Mouse (Mus musculus) small intestine, adult 2 months (tissue): ENCODE results near the gene Rasa3. TPM values are rescaled to one million over a fixed set of nuclear protein-coding genes. Genes with fewer than 3 reads are reported as not detected.

Experiments used
- H3K27ac ChIP-seq: fragments of 200-500 bp; 2 replicates; pipeline ENCODE4 v1.5.1; 2012; ENCODE audit warnings: low read depth, low read length, control low read depth, inconsistent platforms; ENCODE audit not compliant: insufficient read depth
- H3K27me3 ChIP-seq: fragments of 200-500 bp; 2 replicates; pipeline ENCODE4 v1.6.1; 2012; ENCODE audit warnings: mild to moderate bottlenecking, moderate library complexity, low read length, inconsistent platforms; ENCODE audit not compliant: control insufficient read depth, insufficient read depth
- H3K36me3 ChIP-seq: fragments of 200-500 bp; 2 replicates; pipeline ENCODE4 v1.6.1; 2012; ENCODE audit warnings: mild to moderate bottlenecking, low read length, control low read depth, inconsistent platforms; ENCODE audit not compliant: control insufficient read depth, insufficient read depth
- H3K4me1 ChIP-seq: fragments of 200-500 bp; 2 replicates; pipeline ENCODE4 v1.6.1; 2012; ENCODE audit warnings: low read length, inconsistent platforms, mixed read lengths; ENCODE audit not compliant: control insufficient read depth, insufficient read depth, insufficient read length
- H3K4me3 ChIP-seq: fragments of 200-500 bp; 2 replicates; pipeline ENCODE4 v1.5.1; 2012; ENCODE audit warnings: low read depth, mild to moderate bottlenecking, control low read depth, inconsistent platforms, low read length, moderate library complexity
- CTCF ChIP-seq: fragments of 200-500 bp; IDR thresholded peaks from 2 replicates; pipeline ENCODE4 v1.5.1; 2012; ENCODE audit warnings: low read depth, mild to moderate bottlenecking, control low read depth, inconsistent platforms, low read length, moderate library complexity, mixed read lengths; ENCODE audit not compliant: insufficient replicate concordance, insufficient read length; ENCODE audit errors: extremely low read depth
- POLR2A ChIP-seq: fragments of 200-500 bp; IDR thresholded peaks from 2 replicates; pipeline ENCODE4 v1.6.1; 2012; ENCODE audit warnings: low read depth, mild to moderate bottlenecking, control low read depth, inconsistent platforms, low read length, moderate library complexity
- whole genome bisulfite sequencing: fragments of 180-500 bp; shearing (Covaris S2); methylation state at CpG from one replicate; pipeline ENCODE4 v1.1.7; 2018; 5-methylcytosine and 5-hydroxymethylcytosine counted together
- polyA plus RNA-seq: library from polyadenylated mRNA; depleted of rRNA; stranded (reverse); fragments of >200 nt; gene quantifications from 2 replicates; pipeline ENCODE4 v1.2.3, GENCODE M21; 2012

The Rasa3 gene
- polyA plus RNA-seq, 1 experiment: 13.1 TPM

DNA sequence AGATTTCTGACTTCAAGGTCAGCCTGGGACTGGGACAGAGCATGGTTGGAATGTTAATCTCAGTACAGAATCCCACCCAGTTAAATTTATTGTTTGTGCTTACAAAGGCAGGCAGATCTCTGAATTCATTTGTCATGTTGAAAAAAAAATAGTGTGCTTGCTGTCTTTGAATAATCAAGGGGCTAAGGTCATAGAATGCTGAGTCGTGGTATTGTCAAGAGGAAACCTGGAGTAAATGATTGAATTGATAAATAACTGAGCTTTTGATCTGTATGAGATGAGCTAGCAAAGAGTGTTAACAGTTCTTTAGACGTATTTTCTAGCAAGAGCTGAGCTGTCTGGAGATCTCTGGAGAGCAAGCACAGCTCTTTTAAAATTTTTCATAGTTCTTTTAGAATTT, 140.3 kb downstream of the Rasa3 start:
- H3K4me3 ChIP-seq: no peak overlapping the region
- H3K27ac ChIP-seq: no peak overlapping the region
- 59% methylated on average over 2 of the region's 2 CpGs for WGBS
- H3K36me3 ChIP-seq: no peaks in the 10 kb centered on the region
- no peak for TF ChIP-seq CTCF
- TF ChIP-seq POLR2A: no peak
- no peaks in the 10 kb centered on the region for H3K27me3 ChIP-seq
- peaks cover 9% of the 10 kb centered on the region; the same call in 1 of the 2 replicates for H3K4me1 ChIP-seq

DNA sequence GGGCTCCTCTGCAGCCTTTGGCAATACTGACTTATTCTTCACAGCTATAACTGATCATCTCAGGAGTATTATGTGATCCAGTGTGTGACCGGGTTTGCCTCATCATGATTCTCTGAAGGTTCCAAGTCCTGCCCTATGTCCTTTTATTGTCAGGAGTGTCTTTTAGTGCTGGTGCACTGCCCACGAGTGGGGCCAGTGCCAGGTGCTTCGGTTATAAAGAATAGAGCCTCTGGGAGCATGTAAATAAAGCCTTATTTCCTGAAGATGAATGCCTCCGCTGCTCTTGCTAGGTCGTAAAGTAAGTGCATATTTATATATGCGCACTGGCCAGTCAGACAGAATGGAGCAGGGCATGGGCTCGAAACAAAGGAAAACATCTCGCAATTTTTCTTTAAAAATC, 144.3 kb downstream of the Rasa3 start:
- H3K27me3 ChIP-seq: no peaks in the 10 kb centered on the region
- 17% methylated on average over 8 of the region's 8 CpGs for WGBS
- peaks cover 35% of the 10 kb centered on the region for H3K4me1 ChIP-seq
- TF ChIP-seq CTCF (no peak), POLR2A (no peak)
- no peaks in the 10 kb centered on the region for H3K36me3 ChIP-seq
- peak overlapping the region; percentile 69 for H3K27ac ChIP-seq
- H3K4me3 ChIP-seq: no peak overlapping the region

DNA sequence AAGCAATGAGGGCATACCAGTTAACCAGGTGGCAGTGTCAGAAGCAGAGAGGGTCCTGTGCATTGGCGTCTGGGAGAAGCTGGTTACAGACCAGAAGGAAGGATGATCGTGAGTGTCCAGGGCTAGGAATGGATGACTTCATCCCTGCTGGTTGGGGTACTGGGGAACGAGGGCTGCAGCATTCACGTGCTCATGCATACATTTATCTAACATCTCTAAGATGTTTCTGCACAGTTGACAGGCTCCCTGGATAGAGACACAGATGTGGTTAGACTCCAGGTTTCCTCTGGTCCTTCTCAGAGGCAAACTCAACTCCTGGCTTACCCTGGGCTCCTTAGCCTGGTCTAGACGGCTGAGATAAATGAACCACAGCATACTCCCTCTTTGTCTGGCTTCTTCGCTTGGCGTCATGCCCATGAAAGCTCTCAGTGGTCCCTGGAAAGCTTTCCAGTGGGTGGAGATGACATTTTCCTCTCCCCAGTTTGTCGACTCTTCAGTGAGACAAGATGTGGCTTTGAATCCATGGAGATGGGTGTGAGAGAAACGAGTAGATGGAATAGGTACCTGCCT, 145.7 kb downstream of the Rasa3 start:
- Histone ChIP-seq H3K36me3 (no peaks in the 10 kb centered on the region), H3K27me3 (no peaks in the 10 kb centered on the region), H3K27ac (peak overlapping the region; percentile 38), H3K4me1 (peaks cover 35% of the 10 kb centered on the region), H3K4me3 (no peak overlapping the region)
- 57% methylated on average over 9 of the region's 9 CpGs for WGBS
- TF ChIP-seq CTCF: no peak
- no peak for TF ChIP-seq POLR2A

DNA sequence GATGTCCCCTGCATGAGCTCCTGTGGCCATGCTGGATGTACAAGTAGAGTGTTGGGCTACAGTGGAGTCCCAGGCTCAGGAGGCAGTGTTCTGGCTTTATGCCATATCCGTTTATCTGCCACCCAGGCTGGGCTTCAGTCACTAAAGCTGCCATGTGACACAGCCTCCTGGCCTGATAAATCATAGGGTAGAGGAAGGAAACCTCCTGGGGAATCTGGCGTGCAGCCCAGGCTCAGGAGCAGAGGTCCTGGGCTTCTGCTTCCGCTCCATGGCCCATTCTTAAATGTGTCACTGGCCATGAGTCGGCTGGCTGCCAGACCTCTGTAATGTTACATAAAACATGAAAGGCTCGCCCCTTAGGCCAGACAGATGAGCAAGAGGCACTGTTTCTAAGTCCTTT, 146.5 kb downstream of the Rasa3 start:
- Histone ChIP-seq H3K36me3 (no peaks in the 10 kb centered on the region), H3K4me3 (no peak overlapping the region), H3K27me3 (no peaks in the 10 kb centered on the region), H3K27ac (peak overlapping the region; percentile 38), H3K4me1 (peaks cover 35% of the 10 kb centered on the region)
- TF ChIP-seq CTCF (no peak), POLR2A (no peak)
- 1% methylated on average over 5 of the region's 5 CpGs for WGBS

GRCm38 (mm10) chr8:13530401-13530800, 147.0 kb downstream of the Rasa3 start:
- Histone ChIP-seq H3K27ac (peak overlapping the region; percentile 24; the same call in 1 of the 2 replicates), H3K4me1 (peaks cover 35% of the 10 kb centered on the region), H3K36me3 (no peaks in the 10 kb centered on the region), H3K4me3 (no peak overlapping the region), H3K27me3 (no peaks in the 10 kb centered on the region)
- 53% methylated on average over 3 of the region's 3 CpGs for WGBS
- TF ChIP-seq POLR2A (no peak), CTCF (no peak)

- Histone ChIP-seq H3K27ac (peak overlapping the region; percentile 51; the same call in 1 of the 2 replicates), H3K4me1 (peaks cover 35% of the 10 kb centered on the region), H3K27me3 (no peaks in the 10 kb centered on the region), H3K4me3 (no peak overlapping the region), H3K36me3 (no peaks in the 10 kb centered on the region)
- no peak for TF ChIP-seq POLR2A
- TF ChIP-seq CTCF: no peak
- WGBS: 44% methylated on average over 7 of the region's 7 CpGs
Measured at GRCm38 (mm10) chr8:13529891-13530316, 147.5 kb downstream of the Rasa3 start.

DNA sequence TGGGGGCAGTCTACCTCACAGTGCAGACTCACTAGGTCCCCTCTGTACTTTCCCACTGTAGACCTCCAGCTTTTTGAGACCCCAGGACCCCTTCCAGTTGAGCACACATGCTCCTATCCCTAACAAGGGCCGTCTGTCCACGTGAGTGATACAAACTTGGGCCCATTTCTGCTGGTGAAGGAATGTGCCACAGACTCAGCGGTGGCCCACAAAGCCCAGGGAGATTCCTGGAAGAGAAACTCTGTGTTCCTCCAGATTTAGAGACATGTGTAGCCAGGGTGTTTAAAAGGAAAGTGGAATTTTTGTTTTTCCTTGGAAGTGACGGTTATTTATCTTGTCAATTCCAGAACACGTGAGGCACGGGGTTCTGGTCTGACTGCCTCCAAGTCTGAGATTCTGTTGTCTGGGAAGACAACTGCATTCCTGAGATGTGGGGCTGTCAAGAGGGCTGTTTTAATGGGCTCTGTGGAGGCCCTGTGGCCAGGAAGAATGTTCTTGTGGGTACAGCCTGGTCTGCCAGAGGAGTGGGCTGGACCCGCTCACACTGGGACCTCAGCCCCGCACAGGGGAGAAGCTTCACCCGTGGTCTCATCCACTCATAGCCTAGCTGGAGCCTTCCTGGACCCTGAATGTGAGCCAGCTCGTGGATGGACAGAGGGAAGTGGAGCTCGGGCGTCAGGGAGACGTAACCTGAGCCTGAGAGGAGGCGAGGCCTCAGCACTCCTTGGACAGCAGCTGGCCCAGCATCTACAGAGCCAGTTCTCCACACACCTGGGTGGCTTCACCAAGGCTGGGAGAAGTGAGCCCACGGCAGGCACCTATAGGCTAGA, 148.2 kb downstream of the Rasa3 start:
- H3K27ac ChIP-seq: peak overlapping the region; percentile 51
- TF ChIP-seq CTCF (no peak), POLR2A (no peak)

More for the DNA sequence above, 148.2 kb downstream of the Rasa3 start:
- Histone ChIP-seq H3K4me3 (no peak overlapping the region), H3K27me3 (no peaks in the 10 kb centered on the region), H3K4me1 (peaks cover 37% of the 10 kb centered on the region), H3K36me3 (no peaks in the 10 kb centered on the region)
- WGBS: 67% methylated on average over 15 of the region's 15 CpGs
